Mouse (Mus musculus): ENCODE results near the gene Ccdc186. TPM values are rescaled to one million over a fixed set of nuclear protein-coding genes. Genes with fewer than 3 reads are reported as not detected.
"Not testable (repeated sequence)": the region's sequence is repeated elsewhere in the genome, so short reads cannot be mapped to it uniquely, and the experiment has no call there.

Gene Ccdc186
- polyA plus RNA-seq, 1 experiment, result 5.5 TPM

- no peak for TF ChIP-seq MYOD1 (IDR thresholded peaks at IDR 0.05; ENCODE audit: control insufficient read depth in 1 of 3, insufficient read length in 2 of 3, low read depth in 2 of 3)
- H3K79me2 ChIP-seq (ENCODE audit: control insufficient read depth, insufficient read depth), result no peaks in the 10 kb centered on the region
Observed at GRCm38 (mm10) chr19:56759740-56760139, 62.2 kb downstream of the Ccdc186 start.

GRCm38 (mm10) chr19:56758311-56758710 is 63.7 kb downstream of the Ccdc186 start:
- no peak overlapping the region for H3K4me2 ChIP-seq (ENCODE audit: low read depth)
- H3K27me3 ChIP-seq (ENCODE audit: control insufficient read depth, insufficient read depth, insufficient read length), result no peaks in the 10 kb centered on the region
- no peaks in the 10 kb centered on the region for H3K36me3 ChIP-seq (ENCODE audit: control insufficient read depth, insufficient read depth)
- H3ac ChIP-seq (ENCODE audit: control insufficient read depth, insufficient read length), result no peak overlapping the region
- no peaks in the 10 kb centered on the region for H3K79me2 ChIP-seq (ENCODE audit: control insufficient read depth, insufficient read depth)
- no peak overlapping the region for H3K4me3 ChIP-seq
- TF ChIP-seq USF1 (IDR thresholded peaks at IDR 0.05; ENCODE audit: low read depth) (no peak), TCF3 (IDR thresholded peaks at IDR 0.05; ENCODE audit: insufficient read length, low read depth) (no peak), REST (IDR thresholded peaks at IDR 0.05; ENCODE audit: insufficient read depth, insufficient read length) (no peak), MYOD1 (IDR thresholded peaks at IDR 0.05; ENCODE audit: control insufficient read depth in 1 of 3, insufficient read length in 2 of 3, low read depth in 2 of 3) (no peak), POLR2A (IDR thresholded peaks at IDR 0.05; ENCODE audit: insufficient read length, low read depth) (no peak), MAX (IDR thresholded peaks at IDR 0.05; ENCODE audit: low read depth) (no peak), TCF12 (IDR thresholded peaks at IDR 0.05; ENCODE audit: insufficient read depth, poor library complexity, severe bottlenecking) (no peak), SRF (IDR thresholded peaks at IDR 0.05; ENCODE audit: control insufficient read depth, insufficient read length, low read depth) (no peak), CEBPB (IDR thresholded peaks at IDR 0.05; ENCODE audit: insufficient read depth, poor library complexity, severe bottlenecking) (no peak), MYOG (IDR thresholded peaks at IDR 0.05; ENCODE audit: control insufficient read depth in 1 of 3, insufficient read depth in 1 of 3, insufficient read length in 2 of 3, low read depth in 2 of 3) (no peak)

More at GRCm38 (mm10) chr19:56759740-56760139, 62.2 kb downstream of the Ccdc186 start:
- H3K4me3 ChIP-seq, result no peak overlapping the region
- no peak overlapping the region for H3K4me2 ChIP-seq (ENCODE audit: low read depth)
- H3ac ChIP-seq (ENCODE audit: control insufficient read depth, insufficient read length), result no peak overlapping the region
- H3K27me3 ChIP-seq (ENCODE audit: control insufficient read depth, insufficient read depth, insufficient read length), result no peaks in the 10 kb centered on the region
- H3K36me3 ChIP-seq (ENCODE audit: control insufficient read depth, insufficient read depth), result no peaks in the 10 kb centered on the region

GRCm38 (mm10) chr19:56756412-56756811 is 65.6 kb downstream of the Ccdc186 start:
- Histone ChIP-seq H3ac (ENCODE audit: control insufficient read depth, insufficient read length) (no peak overlapping the region), H3K36me3 (ENCODE audit: control insufficient read depth, insufficient read depth) (no peaks in the 10 kb centered on the region), H3K4me2 (ENCODE audit: low read depth) (no peak overlapping the region), H3K4me3 (no peak overlapping the region), H3K27me3 (ENCODE audit: control insufficient read depth, insufficient read depth, insufficient read length) (no peaks in the 10 kb centered on the region), H3K79me2 (ENCODE audit: control insufficient read depth, insufficient read depth) (no peaks in the 10 kb centered on the region)
- TF ChIP-seq MAX (IDR thresholded peaks at IDR 0.05; ENCODE audit: low read depth) (no peak), TCF12 (IDR thresholded peaks at IDR 0.05; ENCODE audit: insufficient read depth, poor library complexity, severe bottlenecking) (no peak), POLR2A (IDR thresholded peaks at IDR 0.05; ENCODE audit: insufficient read length, low read depth) (no peak), MYOG (IDR thresholded peaks at IDR 0.05; ENCODE audit: control insufficient read depth in 1 of 3, insufficient read depth in 1 of 3, insufficient read length in 2 of 3, low read depth in 2 of 3) (no peak), USF1 (IDR thresholded peaks at IDR 0.05; ENCODE audit: low read depth) (no peak), TCF3 (IDR thresholded peaks at IDR 0.05; ENCODE audit: insufficient read length, low read depth) (no peak), REST (IDR thresholded peaks at IDR 0.05; ENCODE audit: insufficient read depth, insufficient read length) (no peak), E2F4 (IDR thresholded peaks at IDR 0.05; ENCODE audit: insufficient read depth) (no peak), MYOD1 (IDR thresholded peaks at IDR 0.05; ENCODE audit: control insufficient read depth in 1 of 3, insufficient read length in 2 of 3, low read depth in 2 of 3) (no peak), POLR2AphosphoS2 (IDR thresholded peaks at IDR 0.05; ENCODE audit: insufficient read length, low read depth) (no peak), SRF (IDR thresholded peaks at IDR 0.05; ENCODE audit: control insufficient read depth, insufficient read length, low read depth) (no peak), CEBPB (IDR thresholded peaks at IDR 0.05; ENCODE audit: insufficient read depth, poor library complexity, severe bottlenecking) (no peak)

GRCm38 (mm10) chr19:56754456-56754855 is 67.5 kb downstream of the Ccdc186 start:
- not testable (repeated sequence) for H3K36me3 ChIP-seq (ENCODE audit: control insufficient read depth, insufficient read depth); H3K79me2 ChIP-seq (ENCODE audit: control insufficient read depth, insufficient read depth); H3ac ChIP-seq (ENCODE audit: control insufficient read depth, insufficient read length); H3K4me3 ChIP-seq; H3K27me3 ChIP-seq (ENCODE audit: control insufficient read depth, insufficient read depth, insufficient read length); H3K4me2 ChIP-seq (ENCODE audit: low read depth)

GRCm38 (mm10) chr19:56750709-56751108 is 71.3 kb downstream of the Ccdc186 start:
- TF ChIP-seq CEBPB (IDR thresholded peaks at IDR 0.05; ENCODE audit: insufficient read depth, poor library complexity, severe bottlenecking) (no peak), POLR2AphosphoS2 (IDR thresholded peaks at IDR 0.05; ENCODE audit: insufficient read length, low read depth) (no peak), POLR2A (IDR thresholded peaks at IDR 0.05; ENCODE audit: insufficient read length, low read depth) (no peak), E2F4 (IDR thresholded peaks at IDR 0.05; ENCODE audit: insufficient read depth) (no peak), MYOD1 (IDR thresholded peaks at IDR 0.05; ENCODE audit: control insufficient read depth in 1 of 3, insufficient read length in 2 of 3, low read depth in 2 of 3) (no peak), MYOG (IDR thresholded peaks at IDR 0.05; ENCODE audit: control insufficient read depth in 1 of 3, insufficient read depth in 1 of 3, insufficient read length in 2 of 3, low read depth in 2 of 3) (no peak), USF1 (IDR thresholded peaks at IDR 0.05; ENCODE audit: low read depth) (no peak), MAX (IDR thresholded peaks at IDR 0.05; ENCODE audit: low read depth) (no peak), REST (IDR thresholded peaks at IDR 0.05; ENCODE audit: insufficient read depth, insufficient read length) (no peak), TCF12 (IDR thresholded peaks at IDR 0.05; ENCODE audit: insufficient read depth, poor library complexity, severe bottlenecking) (no peak), SRF (IDR thresholded peaks at IDR 0.05; ENCODE audit: control insufficient read depth, insufficient read length, low read depth) (no peak), TCF3 (IDR thresholded peaks at IDR 0.05; ENCODE audit: insufficient read length, low read depth) (no peak)
- Histone ChIP-seq H3K79me2 (ENCODE audit: control insufficient read depth, insufficient read depth) (no peaks in the 10 kb centered on the region), H3K4me2 (ENCODE audit: low read depth) (no peak overlapping the region), H3K27me3 (ENCODE audit: control insufficient read depth, insufficient read depth, insufficient read length) (no peaks in the 10 kb centered on the region), H3ac (ENCODE audit: control insufficient read depth, insufficient read length) (no peak overlapping the region), H3K36me3 (ENCODE audit: control insufficient read depth, insufficient read depth) (no peaks in the 10 kb centered on the region), H3K4me3 (no peak overlapping the region)

All from myocyte (in vitro differentiated cells).